Mouse (Mus musculus) embryo, embryonic 11.5 days (tissue): ENCODE measurements around the gene Gm8206.
"Not testable (repeated sequence)": the region's sequence is repeated elsewhere in the genome, so short reads cannot be mapped to it uniquely, and the experiment has no call there.

Experiments used
- DNase-seq: peaks from one replicate; pipeline ENCODE4 v3.0.0-alpha.2; 2012; ENCODE audit warnings: low read depth, low spot score

The Gm8206 gene

GRCm38 (mm10) chr14:6093842-6094241 is at the start of gene Gm8206:
Gene Gm8206 (minus strand): TSS chr14:6093942.
- DNase-seq = not testable (repeated sequence)

- DNase-seq = not testable (repeated sequence)
These were observed 32.0 kb upstream of the Gm8206 start, which contains the start of gene Gm3476 for GRCm38 (mm10) chr14:6125707-6126106. Gene Gm3476 (minus strand): TSS chr14:6125807.

GRCm38 (mm10) chr14:6108272-6108925 is 14.7 kb upstream of the Gm8206 start, which contains the start of gene Gm3468:
Gene Gm3468 (minus strand): TSS chr14:6108665.
- peak; percentile 35 for DNase-seq

GRCm38 (mm10) chr14:6107500-6107899 is 13.8 kb upstream of the Gm8206 start:
- not testable (repeated sequence) for DNase-seq

GRCm38 (mm10) chr14:6058167-6058566 is 35.6 kb downstream of the Gm8206 start, which contains the start of gene Gm6337:
Gene Gm6337 (minus strand): TSS chr14:6058267.
- DNase-seq = not testable (repeated sequence)

GRCm38 (mm10) chr14:5987136-5987535 is 106.6 kb downstream of the Gm8206 start:
- not testable (repeated sequence) for DNase-seq

GRCm38 (mm10) chr14:5979037-5979436 is 114.7 kb downstream of the Gm8206 start, which contains the start of gene Gm3453:
Gene Gm3453 (minus strand): TSS chr14:5979137.
- not testable (repeated sequence) for DNase-seq
